Mouse (Mus musculus): ENCODE measurements around the gene Creb3l1. TPM values are rescaled to one million over a fixed set of nuclear protein-coding genes. Genes with fewer than 3 reads are reported as not detected.
A peak's percentile ranks its signal among the peaks of the same experiment; 100 is the strongest.

Gene Creb3l1
- total RNA-seq, 2 experiments from 2014 or later = 8.0 to 8.5 TPM

DNA sequence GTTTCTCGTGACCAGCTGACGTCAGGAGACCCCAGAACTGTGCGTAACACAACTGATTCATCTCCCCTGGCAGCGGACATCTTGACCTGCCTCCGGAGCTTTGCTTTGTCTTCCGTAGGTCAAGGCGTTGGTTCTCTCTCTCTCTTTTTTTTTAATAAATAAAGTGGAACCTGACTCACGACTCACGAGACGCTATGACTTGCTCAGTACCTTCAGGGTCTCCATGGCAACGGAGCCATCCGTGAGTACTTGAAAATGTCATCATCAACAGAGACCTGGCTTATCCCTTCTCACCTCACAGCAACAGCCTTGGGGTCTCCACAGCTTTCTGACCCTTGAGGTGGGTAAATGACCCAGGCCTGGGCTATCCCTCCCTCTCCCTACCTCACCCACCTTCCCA lies 19.0 kb upstream of the Creb3l1 start:
- intact Hi-C loops (cut with DNase I) = no loop called here
- DNase-seq = no peak

DNA sequence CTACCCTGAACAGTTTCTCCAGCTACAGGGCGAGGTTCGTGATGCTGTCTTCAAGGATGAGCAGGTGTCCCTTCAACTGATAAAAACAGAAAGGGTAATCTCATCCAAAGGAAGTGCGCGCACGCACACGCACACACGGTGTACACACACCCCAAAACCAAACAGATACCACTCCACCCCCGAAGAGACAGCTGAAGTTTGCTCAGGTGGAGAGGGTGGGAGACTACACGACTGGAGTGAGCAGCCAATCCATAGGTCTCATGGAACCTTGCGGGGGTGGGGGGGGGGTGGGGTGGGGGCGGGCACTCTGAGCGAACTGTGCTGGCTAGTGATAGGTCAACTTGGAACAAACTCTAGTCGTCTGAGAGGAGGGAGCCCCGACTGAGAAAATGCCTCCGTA lies 17.2 kb upstream of the Creb3l1 start:
- intact Hi-C loops (cut with DNase I) = no loop called here
- no peak for DNase-seq

DNA sequence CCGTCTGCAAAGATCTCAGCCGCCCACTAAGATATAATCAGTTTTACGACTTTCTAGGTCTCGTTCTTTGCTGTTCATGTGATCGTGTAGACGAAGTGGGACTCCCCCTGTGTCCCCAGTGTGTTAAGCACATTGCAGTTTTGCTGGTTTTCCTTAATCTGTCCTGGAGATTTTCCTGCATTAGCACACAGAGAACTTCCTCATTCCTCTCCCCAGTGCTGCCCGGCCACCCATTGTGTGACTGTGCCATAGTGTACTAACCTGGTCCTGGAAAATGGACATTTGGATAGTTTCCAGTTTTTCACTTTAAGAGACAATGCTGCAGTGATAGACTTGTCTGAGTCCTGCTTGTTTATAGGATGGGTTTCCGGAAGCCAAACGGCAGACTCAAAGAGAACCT lies 10.0 kb upstream of the Creb3l1 start:
- intact Hi-C loops (cut with DNase I) = no loop called here
- no peak for DNase-seq

DNA sequence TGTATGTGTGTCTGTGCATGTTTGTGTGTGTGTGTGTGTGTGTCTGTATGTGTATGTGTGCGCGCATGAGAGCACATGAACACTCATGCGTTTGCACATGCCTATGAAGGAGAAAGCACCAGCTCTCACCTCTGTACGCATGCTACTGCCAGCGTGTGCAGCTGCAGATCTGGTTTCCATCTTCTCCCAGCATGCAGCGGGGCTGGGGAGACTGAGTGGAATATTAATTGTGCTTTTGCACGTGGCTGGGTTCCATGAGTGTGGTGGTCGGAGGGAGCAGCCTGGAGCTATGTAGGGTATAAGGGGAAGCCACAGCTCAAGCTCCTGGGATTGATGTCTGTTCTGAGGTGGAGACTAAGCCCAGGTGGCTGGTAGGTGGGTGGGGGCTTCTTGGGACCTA lies 6.3 kb upstream of the Creb3l1 start:
- no peak for DNase-seq
- intact Hi-C loops (cut with DNase I) = no loop called here

DNA sequence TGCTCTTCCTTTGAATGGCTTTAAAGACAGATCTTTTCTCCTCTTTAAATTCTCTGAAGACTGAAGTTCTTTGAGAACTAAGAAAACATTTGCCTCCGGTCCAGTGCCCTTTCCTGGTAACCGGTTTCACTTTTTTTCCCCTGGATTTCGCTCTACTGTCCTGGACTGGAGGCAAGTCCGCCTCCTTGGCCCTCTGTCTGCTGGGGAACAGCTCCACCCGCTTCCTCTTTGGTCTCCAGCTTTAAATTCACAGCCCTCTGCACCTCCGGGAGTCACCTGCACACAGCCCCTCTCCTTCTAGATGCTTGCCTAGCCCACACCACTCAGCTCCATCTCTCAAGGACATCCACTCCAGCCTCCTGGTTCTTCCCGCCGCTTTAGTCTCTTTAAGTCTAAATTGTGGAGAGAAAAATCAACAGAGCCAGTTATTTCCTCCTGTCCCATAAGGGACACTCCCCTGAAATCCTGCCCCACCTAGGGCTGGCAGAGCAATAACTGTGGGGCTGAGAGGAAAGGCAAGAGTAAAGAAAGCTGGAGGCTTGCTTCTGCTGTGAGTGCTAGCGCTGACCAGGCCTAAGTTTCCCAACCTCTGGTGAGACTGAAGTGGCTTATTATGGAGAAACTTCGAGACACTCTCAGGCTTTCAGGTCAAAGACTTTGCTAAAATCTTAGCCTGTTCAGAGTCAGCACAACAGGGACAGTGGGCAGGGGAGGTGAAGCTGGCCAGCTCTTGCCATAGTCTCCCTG lies 5.3 kb upstream of the Creb3l1 start:
- intact Hi-C loops (cut with DNase I) = no loop called here

DNA sequence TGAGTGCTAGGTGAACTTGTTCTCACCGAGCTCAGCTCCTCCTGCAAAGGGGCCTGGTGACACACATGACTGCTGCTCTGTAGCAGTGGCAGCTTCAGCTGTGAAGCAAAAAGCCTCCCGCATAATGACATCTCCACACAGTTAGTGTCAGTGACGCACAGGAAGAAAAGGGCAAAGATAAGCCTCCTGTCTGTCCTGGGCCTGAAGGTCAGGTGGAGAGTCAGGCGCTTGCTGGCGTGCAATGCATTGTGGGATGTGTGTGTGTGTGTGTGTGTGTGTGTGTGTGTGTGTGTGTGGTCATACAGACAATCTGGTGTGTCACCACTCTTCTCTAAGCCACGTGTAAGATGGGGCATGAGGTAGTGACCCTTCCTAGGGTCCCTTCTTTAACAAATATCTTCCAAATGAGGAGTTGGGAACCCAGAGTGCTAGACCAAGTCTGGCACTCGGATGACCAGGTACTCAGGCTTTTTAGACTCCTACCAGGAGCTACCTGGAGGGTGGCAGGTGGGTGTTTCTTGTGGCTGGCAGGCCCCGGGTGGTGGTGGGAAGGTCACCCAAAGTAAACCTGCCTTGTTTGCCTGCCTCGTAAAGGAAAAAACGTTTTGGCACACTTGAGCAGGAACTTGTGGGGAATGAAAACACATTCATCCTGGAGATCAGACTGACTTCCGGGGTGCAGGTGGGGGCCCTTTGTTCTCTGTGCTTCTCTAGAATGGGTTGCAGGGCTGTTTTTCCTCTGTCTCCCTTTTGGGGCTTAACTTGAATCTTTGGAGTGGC lies 3.7 kb upstream of the Creb3l1 start:
- intact Hi-C loops (cut with DNase I) = no loop called here
- DNase-seq = no peak

More for the DNA sequence above, 5.3 kb upstream of the Creb3l1 start:
- DNase-seq = no peak

DNA sequence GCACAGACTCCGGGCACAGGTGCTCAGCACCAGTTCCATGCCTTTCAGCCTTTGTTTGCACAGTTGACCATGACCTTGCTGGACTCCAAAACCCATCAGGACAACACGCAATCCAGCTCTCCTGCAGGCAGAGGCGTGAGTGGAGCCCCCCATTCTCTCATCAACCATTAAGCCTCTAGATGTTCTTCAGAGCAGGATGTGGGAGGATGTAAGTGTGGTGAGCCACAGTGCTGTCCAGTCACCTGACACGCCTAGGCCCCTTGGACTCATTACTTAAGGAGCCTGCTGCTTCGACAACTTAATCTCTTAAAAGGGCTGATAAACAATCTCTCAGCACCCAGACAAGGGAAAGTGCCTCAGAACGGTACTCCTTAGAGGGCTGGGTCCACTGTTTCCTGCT lies 1.7 kb upstream of the Creb3l1 start:
- no peak for DNase-seq
- intact Hi-C loops (cut with DNase I) = no loop called here

DNA sequence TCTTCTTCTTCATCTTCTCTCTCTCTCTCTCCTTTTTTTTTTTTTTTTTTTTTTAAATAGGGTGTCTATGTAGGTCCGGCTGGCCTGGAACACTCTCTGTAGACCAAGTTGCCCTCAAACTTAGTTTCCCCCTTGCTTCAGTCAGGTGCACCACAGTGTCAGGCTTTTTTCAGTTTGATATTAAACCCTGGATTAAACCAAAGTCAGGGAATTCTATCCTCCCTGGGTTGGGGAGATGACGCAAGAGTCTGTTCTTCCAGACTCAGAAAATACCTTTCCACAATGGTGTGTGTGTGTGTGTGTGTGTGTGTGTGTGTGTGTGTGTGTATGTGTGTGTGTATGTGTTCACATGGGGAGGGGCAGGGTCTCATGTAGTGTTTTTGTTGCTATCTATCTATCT lies 900 bp upstream of the Creb3l1 start:
- intact Hi-C loops (cut with DNase I) = no loop called here
- DNase-seq = no peak

DNA sequence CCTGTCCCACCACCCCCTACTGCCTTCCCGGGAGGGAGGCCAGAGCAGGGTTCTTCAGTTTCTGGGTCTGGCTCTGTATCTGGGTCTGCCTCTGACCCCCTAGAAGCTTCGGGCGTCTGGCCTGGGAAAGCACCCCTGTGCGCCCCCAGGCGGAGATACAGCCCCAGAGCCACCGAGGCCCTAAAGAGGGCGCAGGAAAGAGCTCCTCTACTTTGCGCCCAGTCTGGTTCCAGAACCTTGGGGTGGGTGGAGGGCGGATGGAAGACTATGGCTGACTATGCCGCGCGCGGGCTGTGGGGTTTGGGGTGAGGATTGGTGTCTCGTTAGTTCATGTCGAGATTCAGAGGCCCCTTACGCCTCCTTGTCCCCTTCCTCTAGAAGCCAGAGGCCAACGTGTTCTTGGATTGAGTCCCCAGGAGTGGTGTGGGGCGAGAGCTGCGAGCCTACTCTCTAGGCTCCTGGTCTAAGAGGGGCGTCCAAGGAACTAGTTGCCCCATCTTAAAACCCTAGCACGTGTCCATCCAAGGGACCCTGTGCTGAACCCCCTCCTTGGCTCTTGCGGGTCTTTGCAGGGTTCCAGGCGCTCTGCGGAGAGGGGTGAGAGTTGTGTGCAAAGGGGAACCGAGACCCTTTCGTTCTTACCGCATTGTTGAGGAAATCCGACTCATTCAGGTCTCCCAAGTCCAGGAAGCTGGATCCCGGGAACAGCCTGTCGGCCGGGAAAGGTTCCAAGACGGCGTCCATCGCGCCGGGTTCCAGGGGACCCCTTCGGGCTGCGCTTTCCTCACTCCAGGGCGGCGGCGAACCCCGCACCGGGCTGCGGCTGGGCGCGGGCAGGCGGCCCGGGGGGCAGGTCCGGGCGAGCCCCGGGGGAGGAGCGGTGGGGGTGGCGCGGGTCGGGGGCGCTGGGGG lies 684 bp downstream of the Creb3l1 start:
- DNase-seq = peak; percentile 59 to 62
- intact Hi-C loops (cut with DNase I) = loop anchor here (5.0 kb wide), 1 partner anchor 34 kb away; no protein-coding TSS in a partner anchor

DNA sequence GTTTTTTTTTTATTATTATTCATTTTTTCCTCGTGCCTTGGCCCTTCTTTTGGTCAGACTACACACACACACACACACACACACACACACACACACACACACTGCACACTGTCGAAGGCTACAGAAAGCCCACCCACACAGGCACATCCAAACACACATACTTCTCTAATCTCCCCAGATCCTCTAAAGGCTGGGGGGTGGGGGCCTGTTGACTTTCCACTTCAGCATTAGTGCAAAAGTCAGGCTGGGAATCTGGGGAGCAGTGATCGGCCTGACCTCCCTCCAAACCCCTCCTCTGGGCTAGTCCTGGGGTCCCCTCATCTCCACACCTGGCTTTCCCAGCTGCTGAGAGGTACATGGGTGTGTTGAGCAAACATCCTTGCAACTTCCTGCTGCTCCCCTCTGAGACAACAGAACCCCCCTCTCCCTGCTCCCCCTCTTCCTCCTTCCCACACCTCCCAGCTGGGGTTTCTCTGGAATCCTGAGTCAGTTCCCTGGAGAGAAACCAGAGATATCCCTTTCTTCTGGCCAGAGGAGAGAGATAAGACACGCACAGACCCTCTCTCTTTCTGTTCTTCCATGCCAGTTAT lies 3.5 kb downstream of the Creb3l1 start:
- intact Hi-C loops (cut with DNase I) = loop anchor here (5.0 kb wide), 1 partner anchor 37 kb away; no protein-coding TSS in a partner anchor
- peak in 1 of 2 experiments; percentile 18 for DNase-seq

DNA sequence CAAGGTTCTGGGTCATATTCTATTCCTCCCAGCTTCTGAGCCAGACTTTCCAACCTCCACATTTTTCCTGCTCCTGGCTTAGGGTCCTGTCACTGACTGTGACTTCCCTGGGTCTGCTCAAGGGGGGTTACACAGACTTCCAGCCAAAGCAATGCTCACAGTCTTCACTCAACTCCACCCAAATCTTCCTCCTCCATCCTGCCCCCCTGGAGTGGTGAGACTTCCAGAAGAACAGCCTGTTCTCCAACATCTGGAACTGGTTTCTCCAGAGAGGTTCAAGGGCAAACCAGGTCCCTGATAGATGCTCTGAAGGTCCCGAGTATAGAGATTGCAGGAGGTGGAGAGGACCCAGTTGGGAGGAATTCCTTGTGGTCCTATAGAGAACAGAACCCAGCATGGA lies 6.9 kb downstream of the Creb3l1 start:
- DNase-seq = no peak
- intact Hi-C loops (cut with DNase I) = no loop called here

DNA sequence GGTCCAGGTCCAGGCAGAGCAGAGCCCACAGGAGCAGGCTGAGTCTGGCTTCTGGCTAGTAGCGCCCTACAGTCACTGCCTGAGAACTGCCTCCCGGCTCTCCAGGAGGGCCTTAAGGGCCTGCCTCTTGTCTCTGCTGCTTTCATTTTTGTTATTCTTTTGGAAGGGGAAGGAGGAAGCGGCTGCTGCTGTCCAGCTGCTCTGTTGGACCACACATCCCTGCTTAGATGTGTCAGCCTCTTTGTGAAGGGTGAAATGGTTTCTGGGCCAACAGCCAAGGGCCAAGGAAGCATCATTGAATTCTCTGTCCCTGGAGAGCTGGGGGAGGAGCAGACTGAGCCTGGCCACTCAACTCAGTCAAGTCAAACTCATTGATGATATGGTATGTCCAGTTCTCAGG lies 7.3 kb downstream of the Creb3l1 start:
- intact Hi-C loops (cut with DNase I) = no loop called here
- peak; percentile 80 to 87 for DNase-seq

DNA sequence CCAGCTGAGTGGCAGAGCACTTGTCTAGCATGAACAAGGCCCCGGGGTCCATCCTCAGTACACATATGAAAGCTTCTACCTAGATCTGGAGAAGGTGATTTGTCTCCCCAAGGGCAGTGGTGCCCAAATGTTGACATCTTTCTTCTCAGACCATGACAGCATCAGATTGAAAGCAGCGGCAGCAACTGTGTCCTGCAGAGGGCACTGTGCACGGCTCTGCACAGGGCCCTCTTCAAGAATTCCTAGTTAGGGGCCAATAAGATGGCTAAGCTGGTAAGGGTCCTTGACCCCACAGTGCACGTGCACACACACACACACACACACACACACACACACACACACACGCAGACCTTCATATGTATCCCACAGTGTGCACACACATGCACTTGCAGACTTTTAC lies 9.4 kb downstream of the Creb3l1 start:
- DNase-seq = no peak
- intact Hi-C loops (cut with DNase I) = no loop called here

DNA sequence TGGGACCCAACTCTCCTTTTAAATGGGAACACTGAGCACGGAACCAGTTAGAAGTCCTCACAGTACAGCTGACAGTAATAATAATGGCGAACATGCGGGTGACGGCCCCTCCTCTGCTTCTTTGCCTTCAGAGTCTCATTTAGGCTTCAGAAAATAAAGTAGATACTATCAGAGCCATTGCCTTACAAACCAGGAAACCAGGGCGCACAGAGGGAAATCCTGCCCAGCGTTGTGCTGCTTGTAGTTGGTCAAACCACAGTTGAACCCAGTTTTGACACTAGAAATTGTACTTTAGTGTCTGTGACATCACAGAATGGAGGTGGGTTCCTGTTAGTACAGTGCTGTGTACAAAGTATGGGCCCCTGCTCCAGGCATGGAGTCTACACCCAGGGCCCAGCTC lies 10.1 kb downstream of the Creb3l1 start:
- intact Hi-C loops (cut with DNase I) = no loop called here
- DNase-seq = no peak

DNA sequence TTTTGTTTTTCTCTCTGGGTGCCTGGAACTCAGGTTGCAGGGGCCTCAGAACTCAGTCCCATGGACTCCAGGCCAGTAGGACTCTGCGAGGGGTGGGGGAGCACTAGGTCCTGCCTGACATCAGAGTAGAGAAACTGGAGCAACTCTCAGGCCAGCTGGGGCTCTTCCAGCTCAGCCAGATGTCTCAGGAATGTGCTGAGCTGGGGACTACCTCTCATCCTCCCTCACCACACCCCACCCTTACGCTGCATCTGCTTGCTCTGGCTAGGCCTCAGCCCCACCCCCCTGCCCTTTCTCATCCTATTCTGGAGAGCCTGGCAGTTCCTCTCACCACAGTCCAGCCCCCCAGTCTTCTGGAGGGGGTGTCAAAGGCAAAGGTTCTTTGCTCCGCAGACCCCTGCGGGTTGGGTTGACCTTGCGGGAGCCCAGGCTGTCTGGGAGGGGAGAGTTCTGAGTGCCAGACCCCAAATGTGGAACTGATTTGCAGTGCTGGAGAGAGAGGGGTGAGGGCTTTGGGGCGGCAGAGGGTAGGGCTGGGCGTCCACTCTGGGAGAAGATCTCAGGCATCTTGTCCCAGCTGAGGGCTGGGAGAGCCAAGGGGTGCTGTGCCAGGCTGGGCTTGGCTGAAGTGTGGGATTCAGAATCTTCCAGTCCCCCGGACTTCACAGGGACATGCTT lies 11.4 kb downstream of the Creb3l1 start:
- intact Hi-C loops (cut with DNase I) = no loop called here
- peak; percentile 78 to 80 for DNase-seq

DNA sequence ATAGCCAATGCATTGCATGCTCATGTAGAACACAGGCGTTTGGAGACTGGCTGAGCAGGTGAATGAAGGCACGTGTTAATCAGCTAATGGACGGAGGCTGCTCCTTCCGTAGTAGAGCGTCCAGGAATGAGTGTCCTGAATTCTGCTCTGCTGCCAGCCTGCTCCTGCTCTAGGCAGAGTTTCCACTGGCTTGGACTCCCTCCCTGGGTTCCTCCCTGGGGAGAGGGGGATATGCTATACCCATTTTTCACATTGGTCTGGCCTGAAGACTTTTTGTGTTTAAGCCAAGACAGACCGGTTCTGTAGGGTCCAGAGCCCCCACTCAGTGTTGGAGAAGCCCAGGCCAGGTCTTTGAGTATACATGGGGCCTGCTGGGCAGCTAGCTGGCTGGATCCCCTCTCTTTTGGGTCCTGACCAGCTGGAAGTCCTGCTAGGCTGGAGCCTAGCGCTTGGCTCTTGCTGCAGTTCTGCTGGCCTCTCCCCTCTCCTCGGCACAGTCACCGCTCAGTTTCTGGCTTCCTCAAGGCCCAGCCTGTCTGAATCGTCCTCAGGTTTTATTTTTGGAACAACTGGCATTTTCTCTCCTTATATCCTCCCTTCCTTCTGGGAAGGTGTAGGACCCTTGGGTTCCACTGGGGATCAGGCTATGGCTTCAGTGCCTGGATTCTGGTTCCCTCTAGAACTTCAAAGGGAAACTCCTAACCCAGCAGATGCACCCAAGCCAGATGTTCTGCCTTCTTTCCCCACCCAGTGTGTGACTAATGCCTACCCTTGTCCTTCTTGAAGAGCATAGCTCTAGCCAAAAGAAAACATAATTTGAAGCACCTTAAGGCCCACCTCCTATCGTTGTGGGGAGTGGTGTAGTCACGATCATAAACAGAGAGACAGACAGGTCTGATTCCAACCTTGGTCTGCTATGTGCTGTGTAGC lies 12.6 kb downstream of the Creb3l1 start:
- DNase-seq = peak in 1 of 2 experiments; percentile 55
- intact Hi-C loops (cut with DNase I) = no loop called here

DNA sequence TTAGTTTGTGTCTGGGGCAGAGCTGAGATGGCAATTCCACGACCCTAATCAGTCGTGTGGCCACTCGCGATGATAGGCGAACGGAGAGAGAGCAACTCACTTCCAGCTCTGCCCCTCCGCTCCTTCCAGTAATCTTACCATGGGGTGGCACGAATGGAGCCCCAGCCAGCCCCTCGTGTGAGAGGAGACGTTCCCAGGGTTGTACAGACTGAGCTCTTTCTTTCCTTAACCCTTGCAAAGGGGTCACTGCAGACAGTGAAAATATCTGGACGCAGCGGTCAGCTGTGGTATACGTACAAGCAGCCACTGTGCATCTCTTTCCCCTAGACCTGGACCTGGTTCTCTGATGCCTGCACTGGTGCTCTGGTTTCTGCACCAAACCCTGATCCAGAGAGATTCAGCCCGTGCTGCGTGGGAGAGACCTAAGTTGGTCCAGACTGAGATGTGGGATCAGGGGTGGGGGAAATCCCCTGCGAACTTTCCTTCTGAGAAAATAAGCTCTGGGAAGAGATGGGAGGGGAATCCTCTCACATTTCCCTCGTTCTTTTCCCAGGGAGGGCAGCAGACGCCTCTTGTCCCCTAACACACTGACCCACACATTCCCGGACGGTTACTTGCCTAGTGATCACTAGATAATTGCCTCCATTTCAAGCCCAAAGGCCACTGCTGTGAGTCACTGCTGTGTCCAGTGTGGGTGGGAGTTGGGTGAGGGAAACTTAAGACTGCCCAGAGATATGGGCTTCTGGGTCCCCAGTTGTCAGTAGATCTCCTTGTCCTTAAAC lies 15.5 kb downstream of the Creb3l1 start:
- DNase-seq = no peak
- intact Hi-C loops (cut with DNase I) = loop anchor here (5.0 kb wide), 1 partner anchor 48 kb away; no protein-coding TSS in a partner anchor
